Mouse (Mus musculus) embryonic stem cell, embryonic (primary cell): Measurements from ENCODE around the gene Rragb.
"Not testable (repeated sequence)": the region's sequence is repeated elsewhere in the genome, so short reads cannot be mapped to it uniquely, and the experiment has no call there.

Experiments used
- CTCF ChIA-PET, 4 experiments: fragments of 300-600 bp in 2 of 4; fragments of 350-600 bp in 2 of 4; sonication (Branson Sonifier 250); formaldehyde crosslinking; loops; one replicate each; lab custom pipeline; 2022; ENCODE audit warnings: inconsistent platforms in 2 of 4; lab: Charles Lee
- POLR2A ChIA-PET, 4 experiments: fragments of 300-600 bp in 2 of 4; fragments of 350-600 bp in 2 of 4; sonication (Branson Sonifier 250); formaldehyde crosslinking; loops; one replicate each; lab custom pipeline; 2022; ENCODE audit warnings: antibody characterized with exemption in 4 of 4, inconsistent platforms in 1 of 4; lab: Charles Lee

Gene Rragb

GRCm38 (mm10) chrX:153139734-153140515 lies at the start of gene Rragb:
Gene Rragb (plus strand): TSS chrX:153139981.
- POLR2A ChIA-PET: interaction anchor here in 3 of 4 experiments (0.7 to 2.2 kb wide), 7 partner anchors 12 to 403 kb away, joined by 3 to 10 read pairs (median 4); partner anchors contain the start of gene Foxr2 (in 1 of the 3)

GRCm38 (mm10) chrX:153118486-153118885 lies 21.3 kb upstream of the Rragb start, which contains the start of gene Foxr2:
Gene Foxr2 (plus strand): TSS chrX:153118786.
- ChIA-PET POLR2A (interaction anchor here in 3 of 4 experiments (0.6 to 2.4 kb wide), 13 partner anchors 10 to 578 kb away, joined by 3 to 10 read pairs (median 4); partner anchors contain the start of genes Kctd12b (in 1 of the 3), Mageh1 (in 1 of the 3) and Rragb (in 1 of the 3)), CTCF (interaction anchor here in 1 of 4 experiments (0.6 kb wide), 1 partner anchor 171 kb away, joined by 3 read pairs; no protein-coding TSS in a partner anchor)

More at GRCm38 (mm10) chrX:153139734-153140515, at the start of gene Rragb:
- CTCF ChIA-PET: no interaction called here

- POLR2A ChIA-PET: interaction anchor here in 3 of 4 experiments (0.6 to 2.4 kb wide), 19 partner anchors 9 to 577 kb away, joined by 3 to 10 read pairs (median 3); partner anchors contain the start of genes Rragb (in 2 of the 3), Kctd12b (in 1 of the 3), Mageh1 (in 1 of the 3) and Ubqln2 (in 1 of the 3)
- CTCF ChIA-PET: interaction anchor here in 1 of 4 experiments (0.6 kb wide), 1 partner anchor 172 kb away, joined by 3 read pairs; no protein-coding TSS in a partner anchor
These were observed 20.8 kb upstream of the Rragb start for GRCm38 (mm10) chrX:153119013-153119412.

GRCm38 (mm10) chrX:153142656-153143055 lies 2.9 kb downstream of the Rragb start:
- ChIA-PET POLR2A (interaction anchor here in 3 of 4 experiments (0.6 to 2.0 kb wide), 6 partner anchors 9 to 105 kb away, joined by 3 to 8 read pairs (median 3); partner anchors contain the start of genes Foxr2 (in 1 of the 3) and Mageh1 (in 1 of the 3)), CTCF (interaction anchor here in 3 of 4 experiments (0.5 to 0.8 kb wide), 4 partner anchors 9 to 222 kb away, joined by 3 to 4 read pairs (median 4); no protein-coding TSS in a partner anchor)

- POLR2A ChIA-PET: interaction anchor here (0.5 to 1.8 kb wide), 13 partner anchors 9 to 783 kb away, joined by 3 to 7 read pairs (median 3); partner anchors contain the start of genes Foxr2 (in 2 of the 4), Rragb (in 2 of the 4) and Gpr143 (in 1 of the 4)
- CTCF ChIA-PET: interaction anchor here in 3 of 4 experiments (0.8 to 1.6 kb wide), 5 partner anchors 9 to 218 kb away, joined by 3 to 4 read pairs (median 3); no protein-coding TSS in a partner anchor
These were observed 12.0 kb downstream of the Rragb start for GRCm38 (mm10) chrX:153151766-153152165.

- ChIA-PET CTCF (interaction anchor here in 2 of 4 experiments (0.6 to 1.6 kb wide), 3 partner anchors 13 to 211 kb away, joined by 3 to 4 read pairs (median 4); no protein-coding TSS in a partner anchor), POLR2A (interaction anchor here in 1 of 4 experiments (1.1 to 2.4 kb wide), 3 partner anchors 14 to 41 kb away, joined by 4 to 10 read pairs (median 5); partner anchors contain the start of gene Foxr2)
These were observed 15.5 kb downstream of the Rragb start for GRCm38 (mm10) chrX:153155322-153155721.

GRCm38 (mm10) chrX:153174786-153175185 lies 35.0 kb downstream of the Rragb start:
- CTCF ChIA-PET: interaction anchor here in 3 of 4 experiments (0.6 to 1.4 kb wide), 4 partner anchors 14 to 257 kb away, joined by 3 to 7 read pairs (median 4); no protein-coding TSS in a partner anchor
- POLR2A ChIA-PET: interaction anchor here in 1 of 4 experiments (1.4 kb wide), 1 partner anchor 11 kb away, joined by 3 read pairs; no protein-coding TSS in a partner anchor

GRCm38 (mm10) chrX:153182221-153182620 lies 42.4 kb downstream of the Rragb start:
- CTCF ChIA-PET: no interaction called here
- POLR2A ChIA-PET: no interaction called here

- POLR2A ChIA-PET: not testable (repeated sequence)
- CTCF ChIA-PET: interaction anchor here in 1 of 4 experiments (0.7 kb wide), 1 partner anchor 17 kb away, joined by 6 read pairs; no protein-coding TSS in a partner anchor
These were observed 59.4 kb downstream of the Rragb start for GRCm38 (mm10) chrX:153199185-153199584.

- POLR2A ChIA-PET: interaction anchor here in 2 of 4 experiments (0.6 to 2.6 kb wide), 11 partner anchors 9 to 375 kb away, joined by 3 to 10 read pairs (median 3); partner anchors contain the start of genes Klf8 (in 1 of the 2) and Ubqln2 (in 1 of the 2)
- CTCF ChIA-PET: interaction anchor here in 3 of 4 experiments (0.6 to 1.5 kb wide), 4 partner anchors 22 to 189 kb away, joined by 3 read pairs; partner anchors contain the start of gene Klf8 (in 1 of the 3)
These were observed 71.3 kb downstream of the Rragb start for GRCm38 (mm10) chrX:153211101-153211500.
